Mouse (Mus musculus): Measurements from ENCODE around the gene Ccdc12.

Ccdc12 gene

GRCm38 (mm10) chr9:110701114-110702032 is 45.1 kb downstream of the Ccdc12 start:
- CTCF ChIA-PET = interaction anchor here (0.5 kb wide), 1 partner anchor 130 kb away, joined by 5 read pairs; no protein-coding TSS in a partner anchor

- CTCF ChIA-PET = interaction anchor here (0.6 to 0.7 kb wide), 2 partner anchors 121 to 161 kb away, joined by 3 to 4 read pairs; no protein-coding TSS in a partner anchor
Measured at GRCm38 (mm10) chr9:110702848-110703247, 46.5 kb downstream of the Ccdc12 start.

GRCm38 (mm10) chr9:110703951-110704350 is 47.6 kb downstream of the Ccdc12 start:
- CTCF ChIA-PET = no interaction called here

DNA sequence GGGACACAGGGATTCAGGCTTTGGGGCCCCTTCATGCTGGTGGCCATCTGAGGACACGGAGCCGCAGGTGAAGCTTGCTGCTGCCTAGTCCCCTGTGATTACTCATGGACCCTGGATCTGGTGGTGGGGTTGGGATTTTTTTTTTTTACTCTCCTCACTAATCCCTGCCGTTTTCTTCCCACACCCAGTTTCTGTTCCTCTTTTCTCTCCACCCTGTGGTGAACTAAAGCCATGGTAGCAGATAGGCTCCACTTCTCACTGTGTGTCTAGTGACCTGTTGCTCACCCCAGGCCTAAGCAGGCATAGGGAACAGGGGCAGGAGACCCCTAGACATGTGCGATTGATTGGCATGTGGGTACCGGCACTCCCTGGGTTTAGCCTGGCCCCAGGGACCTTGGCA is 50.5 kb downstream of the Ccdc12 start:
- CTCF ChIA-PET = interaction anchor here (1.5 kb wide), 1 partner anchor 72 kb away, joined by 7 read pairs; no protein-coding TSS in a partner anchor

GRCm38 (mm10) chr9:110709640-110710258 is 53.4 kb downstream of the Ccdc12 start:
- CTCF ChIA-PET = interaction anchor here (0.6 to 1.7 kb wide), 4 partner anchors 37 to 95 kb away, joined by 3 to 8 read pairs (median 4); no protein-coding TSS in a partner anchor

DNA sequence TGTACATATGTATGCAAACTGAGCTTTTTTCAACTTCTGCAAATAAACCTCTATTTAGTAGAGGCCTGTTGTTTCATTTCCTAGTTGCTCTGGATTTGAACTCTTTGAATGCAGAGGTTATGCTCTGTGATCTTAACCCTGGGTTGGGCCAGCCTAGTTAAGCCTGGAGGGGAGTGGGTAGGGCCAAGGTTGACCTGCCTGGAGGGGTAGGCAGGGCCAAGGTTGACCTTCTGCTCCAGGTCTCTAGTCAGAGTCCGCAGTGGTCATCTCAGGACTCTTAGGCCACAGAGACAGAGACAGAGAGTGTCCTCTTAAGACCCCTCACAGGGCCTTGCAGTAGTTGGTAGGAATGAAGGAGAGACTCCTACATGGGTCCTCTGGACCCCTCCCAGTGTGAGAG is 55.2 kb downstream of the Ccdc12 start:
- CTCF ChIA-PET = no interaction called here

GRCm38 (mm10) chr9:110711996-110712395 is 55.7 kb downstream of the Ccdc12 start:
- CTCF ChIA-PET = no interaction called here

GRCm38 (mm10) chr9:110712545-110712944 is 56.2 kb downstream of the Ccdc12 start:
- CTCF ChIA-PET = interaction anchor here (0.6 kb wide), 1 partner anchor 16 kb away, joined by 3 read pairs; no protein-coding TSS in a partner anchor

DNA sequence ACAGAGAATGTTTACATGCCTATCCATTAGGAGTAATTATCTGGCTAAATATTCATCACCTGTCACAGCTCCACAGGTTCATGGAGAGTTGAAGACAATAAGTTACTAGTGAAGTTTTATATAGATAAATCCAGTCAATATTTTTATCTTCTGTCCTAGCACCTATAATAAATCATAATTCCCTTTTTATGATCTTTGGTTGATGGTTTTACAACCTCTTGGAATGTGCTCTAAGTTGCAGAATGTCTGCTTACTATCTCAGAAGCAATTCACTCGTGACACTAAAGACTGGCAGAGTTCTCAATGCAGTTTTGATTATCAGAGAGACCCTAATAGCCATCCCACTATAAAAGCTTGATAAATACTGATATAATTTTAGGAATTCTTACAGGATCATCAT is 57.1 kb downstream of the Ccdc12 start:
- CTCF ChIA-PET = interaction anchor here (1.6 kb wide), 1 partner anchor 78 kb away, joined by 5 read pairs; no protein-coding TSS in a partner anchor

DNA sequence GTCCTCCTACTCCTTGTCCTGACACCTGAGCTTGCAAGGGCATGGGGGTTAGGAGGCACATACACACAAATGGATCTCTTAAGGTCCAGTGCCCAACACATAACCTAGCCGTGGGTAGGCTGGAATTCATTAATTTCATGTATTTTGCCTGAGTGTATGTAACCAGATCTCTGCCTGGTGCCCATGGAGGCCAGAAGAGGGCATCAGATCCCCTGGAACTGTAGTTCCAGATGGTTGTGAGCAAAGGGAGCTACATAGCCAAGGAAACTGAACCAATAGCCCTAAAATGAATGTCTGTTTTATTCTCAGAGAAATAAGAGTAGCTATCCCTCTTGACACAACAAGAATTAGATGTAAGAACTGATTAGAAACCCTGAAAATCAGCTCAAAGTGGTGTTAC is 59.1 kb downstream of the Ccdc12 start:
- CTCF ChIA-PET = interaction anchor here (0.9 kb wide), 1 partner anchor 304 kb away, joined by 3 read pairs; no protein-coding TSS in a partner anchor

DNA sequence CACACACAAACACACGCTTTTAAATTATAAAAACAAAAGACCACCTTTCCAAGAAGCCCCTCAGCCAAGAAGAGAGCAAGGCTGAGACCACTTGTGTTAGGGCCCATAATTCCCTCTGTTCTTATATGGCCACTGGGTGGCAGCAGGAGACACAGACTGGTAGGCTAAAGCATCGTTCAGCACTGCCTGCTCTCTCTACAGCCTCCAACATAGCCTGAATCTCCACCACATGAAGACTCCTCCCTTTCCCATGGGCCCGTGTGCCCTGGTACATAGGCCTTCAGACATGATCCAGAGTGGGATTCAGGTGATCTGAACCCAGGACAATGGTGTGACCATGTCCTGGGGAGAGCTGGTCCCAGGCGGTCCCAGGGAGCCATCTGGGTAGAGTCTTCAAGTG is 60.5 kb downstream of the Ccdc12 start:
- CTCF ChIA-PET = interaction anchor here (0.5 to 1.2 kb wide), 2 partner anchors 43 to 63 kb away, joined by 3 to 7 read pairs; no protein-coding TSS in a partner anchor

DNA sequence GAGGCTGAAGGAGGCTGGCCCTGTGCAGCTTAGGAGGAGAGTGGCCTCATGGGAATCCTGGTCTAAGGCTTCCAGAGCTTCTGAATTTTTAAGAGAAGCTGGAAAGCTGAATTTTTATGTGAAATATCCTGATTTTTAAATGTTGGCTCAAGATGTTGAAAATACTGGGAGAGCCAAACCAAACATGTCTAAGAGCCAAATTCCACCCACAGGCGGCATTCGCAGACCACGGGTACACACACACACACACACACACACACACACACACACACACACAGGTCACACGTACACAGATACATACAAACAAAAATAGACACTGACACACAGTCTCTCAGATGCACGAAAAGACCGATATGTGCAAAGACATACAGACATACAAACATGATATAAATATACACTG is 61.8 kb downstream of the Ccdc12 start:
- CTCF ChIA-PET = interaction anchor here (0.7 kb wide), 2 partner anchors 105 to 269 kb away, joined by 4 to 6 read pairs; no protein-coding TSS in a partner anchor

DNA sequence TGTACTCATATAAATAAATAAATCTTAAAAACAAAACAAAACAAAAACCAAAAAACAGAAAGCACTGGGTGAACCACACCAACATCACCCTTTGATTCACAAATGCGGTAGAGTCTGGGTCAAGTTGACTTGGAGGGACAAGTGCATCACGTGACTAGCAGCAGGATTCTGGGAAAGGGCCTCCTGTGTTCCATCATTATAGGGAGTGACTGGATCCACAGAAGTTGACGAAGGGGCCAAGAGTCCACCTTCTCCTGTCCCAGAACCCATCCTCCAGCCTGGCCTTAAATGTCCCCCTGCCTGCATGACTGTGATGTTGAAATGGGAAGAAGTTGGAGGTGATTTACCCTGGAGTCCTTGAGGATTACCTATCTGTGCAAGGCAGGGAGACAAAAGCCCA is 62.5 kb downstream of the Ccdc12 start:
- CTCF ChIA-PET = no interaction called here

GRCm38 (mm10) chr9:110719977-110720376 is 63.7 kb downstream of the Ccdc12 start:
- CTCF ChIA-PET = no interaction called here

DNA sequence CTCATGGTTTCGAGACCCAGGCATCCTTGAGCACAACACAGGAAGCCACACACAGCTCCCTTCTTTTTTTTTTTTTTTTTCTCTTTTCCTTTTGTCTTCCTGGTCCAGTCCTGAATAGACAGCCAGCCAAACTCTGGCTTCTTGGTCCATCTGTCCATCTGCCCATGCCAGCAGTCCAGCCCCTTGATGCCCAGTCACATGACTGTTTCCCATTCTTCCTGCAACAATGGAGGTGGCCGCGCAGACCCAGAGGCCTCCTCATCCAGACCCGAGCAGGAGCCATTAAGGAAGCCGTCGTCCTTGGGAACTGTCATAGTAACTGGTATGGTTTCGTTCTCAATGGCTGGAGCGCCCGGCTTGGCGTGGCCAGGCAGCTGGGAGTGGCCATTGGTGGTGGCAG is 65.8 kb downstream of the Ccdc12 start:
- CTCF ChIA-PET = interaction anchor here (0.5 to 0.6 kb wide), 2 partner anchors 283 to 325 kb away, joined by 3 read pairs; no protein-coding TSS in a partner anchor

GRCm38 (mm10) chr9:110725721-110726135 is 69.4 kb downstream of the Ccdc12 start:
- CTCF ChIA-PET = interaction anchor here (0.6 kb wide), 1 partner anchor 212 kb away, joined by 3 read pairs; no protein-coding TSS in a partner anchor

DNA sequence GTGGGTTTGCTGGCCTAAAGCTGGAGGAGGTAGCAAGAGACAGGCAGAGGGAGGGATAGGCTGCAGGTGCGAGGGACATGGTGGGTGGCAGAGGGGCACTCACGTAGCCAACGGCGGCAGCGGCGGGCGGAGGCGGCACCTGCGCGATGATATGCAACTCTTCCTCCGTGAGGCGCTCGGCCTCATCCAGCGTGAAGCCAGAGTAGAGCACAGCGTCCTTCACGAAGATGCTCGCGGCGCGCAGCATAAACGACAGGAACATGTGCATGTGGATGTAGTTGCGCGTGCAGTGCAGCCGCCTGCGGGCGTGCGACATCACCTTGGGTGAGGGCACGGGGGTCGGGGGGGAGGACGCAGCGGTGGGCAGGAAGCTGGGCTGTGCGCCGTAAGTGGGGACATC is 70.6 kb downstream of the Ccdc12 start:
- CTCF ChIA-PET = no interaction called here

DNA sequence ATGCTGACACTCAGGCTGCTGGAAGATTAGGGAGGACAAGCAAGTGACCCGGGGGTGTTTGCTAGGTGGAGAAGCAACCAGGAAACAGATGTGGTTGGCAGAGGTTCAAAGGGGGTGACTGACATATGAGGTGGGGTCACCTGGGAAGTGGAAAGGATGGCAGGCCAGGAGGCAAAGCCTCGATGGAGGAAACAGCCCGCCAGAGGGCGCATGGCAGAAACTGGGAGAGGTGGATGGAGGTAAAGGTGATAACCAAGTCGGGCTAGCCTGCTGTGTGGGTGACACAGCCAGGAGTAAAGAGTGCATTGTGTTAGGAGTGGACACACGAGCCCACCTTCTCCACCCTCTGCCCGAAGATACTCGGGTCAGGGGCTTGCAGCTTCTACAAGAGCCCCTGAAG is 73.5 kb downstream of the Ccdc12 start:
- CTCF ChIA-PET = no interaction called here

- CTCF ChIA-PET = no interaction called here
Measured at GRCm38 (mm10) chr9:110731859-110732258, 75.6 kb downstream of the Ccdc12 start.

DNA sequence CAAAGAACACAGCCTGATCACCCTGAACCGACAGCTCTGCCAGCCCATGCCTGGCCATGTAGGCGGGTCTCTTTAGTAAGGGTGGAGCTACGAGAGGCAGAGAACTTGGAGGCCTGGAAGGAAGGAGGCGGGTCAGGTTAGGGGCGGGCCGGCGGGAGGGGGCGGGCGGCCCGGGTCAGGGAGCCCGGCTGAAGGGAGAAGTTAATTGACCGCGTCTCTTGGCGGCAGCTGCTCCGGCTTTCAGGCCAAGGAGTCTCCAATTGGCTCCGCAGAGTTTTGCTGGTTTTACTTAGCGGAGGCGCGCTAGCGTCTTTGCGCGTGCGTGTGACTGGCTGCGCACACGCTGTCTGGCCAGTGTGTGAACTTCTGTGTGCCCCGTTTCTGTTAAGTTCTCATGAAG is 76.3 kb downstream of the Ccdc12 start:
- CTCF ChIA-PET = interaction anchor here (0.6 kb wide), 1 partner anchor 201 kb away, joined by 3 read pairs; no protein-coding TSS in a partner anchor

DNA sequence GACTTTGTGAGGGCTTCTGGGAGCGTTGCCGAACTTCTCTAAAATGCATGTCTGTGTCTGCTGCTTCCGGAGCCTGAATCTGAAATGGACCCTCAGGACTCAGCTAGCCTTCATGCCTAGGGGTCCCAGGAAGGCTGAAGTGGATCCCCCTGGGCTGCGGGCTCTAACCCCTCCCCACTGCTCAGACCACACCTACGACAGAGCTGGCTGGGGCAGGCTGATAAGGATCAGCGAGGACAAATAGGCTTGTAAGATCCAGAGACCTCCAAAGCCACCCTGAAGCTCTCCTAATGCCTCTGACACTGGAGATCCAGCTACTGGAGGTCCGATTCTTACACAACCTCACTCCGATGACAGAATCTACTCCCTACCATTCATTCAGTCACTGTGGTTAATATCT is 76.8 kb downstream of the Ccdc12 start:
- CTCF ChIA-PET = no interaction called here

- CTCF ChIA-PET = no interaction called here
Measured at GRCm38 (mm10) chr9:110734154-110734553, 77.9 kb downstream of the Ccdc12 start.

Measured in spleen, embryonic (tissue).